Mouse (Mus musculus) hindbrain, embryonic 11.5 days (tissue): ENCODE data around the gene Exoc6b. TPM values are rescaled to one million over a fixed set of nuclear protein-coding genes. Genes with fewer than 3 reads are reported as not detected.

Experiments used
- ATAC-seq: fragments of 200-750 bp; cut with Nextera tagmentation; 2 replicates; pipeline ENCODE4 v1.8.0; 2017; ENCODE audit warnings: mild to moderate bottlenecking, moderate TSS enrichment, moderate library complexity; ENCODE audit not compliant: low FRiP score
- DNase-seq: peaks from one replicate; pipeline ENCODE4 v3.0.0-alpha.2; 2015; ENCODE audit warnings: low spot score
- H3K27ac ChIP-seq: fragments of 300-500 bp; sonication (generic); 2 replicates; pipeline ENCODE4 v1.5.1; 2014; ENCODE audit warnings: mild to moderate bottlenecking, low read depth, low read length
- H3K27me3 ChIP-seq: fragments of 300-500 bp; sonication (generic); 2 replicates; pipeline ENCODE4 v1.6.1; 2014; ENCODE audit warnings: mild to moderate bottlenecking, low read length, moderate library complexity, mixed read lengths; ENCODE audit not compliant: control insufficient read depth, insufficient read depth
- H3K36me3 ChIP-seq: fragments of 300-500 bp; sonication (generic); 2 replicates; pipeline ENCODE4 v1.6.1; 2014; ENCODE audit warnings: mild to moderate bottlenecking, low read length, moderate library complexity, mixed read lengths; ENCODE audit not compliant: control insufficient read depth, insufficient read depth
- H3K4me1 ChIP-seq: fragments of 300-500 bp; sonication (generic); replicated peaks from 2 replicates; pipeline ENCODE4 v1.6.1; 2014; ENCODE audit warnings: low read length, mixed read lengths; ENCODE audit not compliant: control insufficient read depth, insufficient read depth
- H3K4me2 ChIP-seq: fragments of 300-500 bp; sonication (generic); replicated peaks from 2 replicates; pipeline ENCODE4 v1.6.1; 2014; ENCODE audit warnings: mild to moderate bottlenecking, low read depth, low read length
- H3K4me3 ChIP-seq: fragments of 300-500 bp; sonication (generic); 2 replicates; pipeline ENCODE4 v1.5.1; 2014; ENCODE audit warnings: low read depth, low read length
- H3K9ac ChIP-seq: fragments of 300-500 bp; sonication (generic); 2 replicates; pipeline ENCODE4 v1.6.1; 2014; ENCODE audit warnings: low read depth, low read length
- H3K9me3 ChIP-seq: fragments of 300-500 bp; sonication (generic); 2 replicates; pipeline ENCODE4 v1.6.1; 2016; ENCODE audit warnings: low read length; ENCODE audit not compliant: control insufficient read depth
- WGBS: fragments of 180-500 bp; shearing (Covaris S2); extraction: QIAGEN DNeasy Blood & Tissue Kit; methylation state at CpG from one replicate; pipeline ENCODE4 v1.1.7; 2014; 5-methylcytosine and 5-hydroxymethylcytosine counted together
- polyA plus RNA-seq: library from polyadenylated mRNA; unstranded; fragments of >200 nt; fragmentation: Nextera tagmentation; extraction: Ambion mirVana; gene quantifications from 2 replicates; pipeline ENCODE4 v1.2.1, GENCODE M21; 2014

Exoc6b gene
- polyA plus RNA-seq, 1 experiment from 2014 or later = 46.4 TPM

- no peak for DNase-seq
- Histone ChIP-seq H3K4me1 (no peaks in the 10 kb centered on the region), H3K4me3 (no peak overlapping the region), H3K9me3 (no peaks in the 10 kb centered on the region), H3K4me2 (no peak overlapping the region), H3K27ac (no peak overlapping the region), H3K27me3 (no peaks in the 10 kb centered on the region), H3K36me3 (no peaks in the 10 kb centered on the region), H3K9ac (no peak overlapping the region)
- 87% methylated on average over 2 of the region's 2 CpGs for WGBS
- no peak for ATAC-seq
These were observed 109.8 kb downstream of the Exoc6b start for GRCm38 (mm10) chr6:84959520-84959919.

GRCm38 (mm10) chr6:84951621-84952020 is 117.7 kb downstream of the Exoc6b start:
- Histone ChIP-seq H3K4me3 (no peak overlapping the region), H3K4me2 (no peak overlapping the region), H3K4me1 (no peaks in the 10 kb centered on the region), H3K9ac (no peak overlapping the region), H3K27ac (no peak overlapping the region), H3K27me3 (no peaks in the 10 kb centered on the region), H3K9me3 (no peaks in the 10 kb centered on the region), H3K36me3 (no peaks in the 10 kb centered on the region)
- 62% methylated on average over 1 of the region's 1 CpGs for WGBS
- ATAC-seq = no peak
- DNase-seq = no peak

GRCm38 (mm10) chr6:84946569-84946968 is 122.7 kb downstream of the Exoc6b start:
- no peaks in the 10 kb centered on the region for H3K27me3 ChIP-seq
- H3K4me1 ChIP-seq = no peaks in the 10 kb centered on the region
- WGBS = 75% methylated on average over 3 of the region's 3 CpGs
- no peak overlapping the region for H3K4me3 ChIP-seq
- DNase-seq = no peak
- no peak overlapping the region for H3K27ac ChIP-seq
- no peak overlapping the region for H3K4me2 ChIP-seq
- no peak overlapping the region for H3K9ac ChIP-seq
- no peak for ATAC-seq
- H3K36me3 ChIP-seq = no peaks in the 10 kb centered on the region
- H3K9me3 ChIP-seq = no peaks in the 10 kb centered on the region

GRCm38 (mm10) chr6:84946106-84946505 is 123.2 kb downstream of the Exoc6b start:
- H3K4me3 ChIP-seq = no peak overlapping the region
- WGBS = 89% methylated on average over 2 of the region's 2 CpGs

GRCm38 (mm10) chr6:84932953-84933921 is 136.1 kb downstream of the Exoc6b start:
- H3K36me3 ChIP-seq = no peaks in the 10 kb centered on the region
- H3K9me3 ChIP-seq = no peaks in the 10 kb centered on the region
- H3K9ac ChIP-seq = no peak overlapping the region
- H3K27me3 ChIP-seq = no peaks in the 10 kb centered on the region
- 72% methylated on average over 11 of the region's 11 CpGs for WGBS
- H3K4me1 ChIP-seq = no peaks in the 10 kb centered on the region
- H3K4me2 ChIP-seq = no peak overlapping the region
- no peak for DNase-seq
- no peak for ATAC-seq
- no peak overlapping the region for H3K27ac ChIP-seq
- no peak overlapping the region for H3K4me3 ChIP-seq

More at GRCm38 (mm10) chr6:84946106-84946505, 123.2 kb downstream of the Exoc6b start:
- Histone ChIP-seq H3K36me3 (no peaks in the 10 kb centered on the region), H3K4me2 (no peak overlapping the region), H3K27me3 (no peaks in the 10 kb centered on the region), H3K9ac (no peak overlapping the region), H3K9me3 (no peaks in the 10 kb centered on the region), H3K27ac (no peak overlapping the region), H3K4me1 (no peaks in the 10 kb centered on the region)
- DNase-seq = no peak
- no peak for ATAC-seq

GRCm38 (mm10) chr6:84931051-84931450 is 138.3 kb downstream of the Exoc6b start:
- Histone ChIP-seq H3K9ac (no peak overlapping the region), H3K36me3 (no peaks in the 10 kb centered on the region), H3K9me3 (no peaks in the 10 kb centered on the region), H3K4me2 (no peak overlapping the region), H3K4me3 (no peak overlapping the region), H3K4me1 (no peaks in the 10 kb centered on the region), H3K27ac (no peak overlapping the region), H3K27me3 (no peaks in the 10 kb centered on the region)
- DNase-seq = no peak
- no peak for ATAC-seq
- WGBS = 61% methylated on average over 1 of the region's 1 CpGs

- DNase-seq (peak; percentile 31), ATAC-seq (no peak)
- Histone ChIP-seq H3K36me3 (no peaks in the 10 kb centered on the region), H3K4me1 (no peaks in the 10 kb centered on the region), H3K9me3 (no peaks in the 10 kb centered on the region), H3K27me3 (no peaks in the 10 kb centered on the region), H3K27ac (no peak overlapping the region), H3K4me3 (no peak overlapping the region), H3K9ac (no peak overlapping the region), H3K4me2 (no peak overlapping the region)
- WGBS = 66% methylated on average over 3 of the region's 3 CpGs
These were observed 143.2 kb downstream of the Exoc6b start for GRCm38 (mm10) chr6:84926066-84926465.

- Histone ChIP-seq H3K27ac (0 out of 2 replicates have a peak overlapping the region, but pooled peaks have one; percentile 65), H3K4me3 (no peak overlapping the region), H3K27me3 (no peaks in the 10 kb centered on the region), H3K4me2 (0 out of 2 replicates have a peak overlapping the region, but pooled peaks have one; percentile 7), H3K9me3 (no peaks in the 10 kb centered on the region), H3K9ac (peak overlapping the region; percentile 40; the same call in 1 of the 2 replicates), H3K36me3 (no peaks in the 10 kb centered on the region), H3K4me1 (no peaks in the 10 kb centered on the region)
- peak; percentile 33 for DNase-seq
- 17% methylated on average over 12 of the region's 12 CpGs for WGBS
- no peak for ATAC-seq
These were observed 145.5 kb downstream of the Exoc6b start for GRCm38 (mm10) chr6:84923760-84924221.

- Histone ChIP-seq H3K9me3 (no peaks in the 10 kb centered on the region), H3K4me3 (no peak overlapping the region), H3K4me1 (no peaks in the 10 kb centered on the region), H3K9ac (no peak overlapping the region), H3K36me3 (no peaks in the 10 kb centered on the region), H3K27me3 (no peaks in the 10 kb centered on the region), H3K4me2 (no peak overlapping the region), H3K27ac (no peak overlapping the region)
- ATAC-seq (no peak), DNase-seq (peak; percentile 65)
- 36% methylated on average over 2 of the region's 2 CpGs for WGBS
These were observed 153.0 kb downstream of the Exoc6b start for GRCm38 (mm10) chr6:84916291-84916690.
